ENCODE assay signal across 9 mouse cellular contexts in the genomic region with DNA sequence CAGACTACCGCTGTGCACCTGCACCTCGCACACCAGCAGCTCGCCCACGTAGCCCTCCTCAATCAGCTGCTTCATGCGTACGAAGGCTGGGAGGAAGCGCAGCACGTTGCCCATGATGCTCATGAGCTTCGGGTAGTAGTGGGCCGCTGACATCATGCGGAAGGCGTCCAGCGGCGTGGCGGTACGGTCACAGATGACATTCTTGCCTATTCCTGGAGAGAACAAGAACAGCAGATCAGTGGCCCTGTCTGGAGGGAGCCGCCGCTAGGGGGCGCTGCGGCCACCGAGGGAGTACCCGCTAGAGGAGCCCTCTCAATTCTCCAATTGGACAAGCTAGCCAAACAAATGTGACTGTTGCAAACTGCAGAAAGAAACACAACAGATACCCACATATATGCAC. TPM values are rescaled to one million over a fixed set of nuclear protein-coding genes. Genes with fewer than 3 reads are reported as not detected.
DNase-seq lines count a peak whose midpoint lies in the region; ATAC-seq and TF ChIP-seq lines count a peak whose summit lies in the region.
"Had no signal": no experiment of that assay in that cellular context is flagged by ENCODE, and none has a peak within 500 bp of the region (broad histone marks: within the 10 kb centered on the region; RNA-seq: fewer than 3 reads in every experiment).

No protein-coding gene starts in this region.

- H3K9me3 ChIP-seq in ES-Bruce4 (replicated peaks; ENCODE audit: control insufficient read depth, insufficient read depth, low read length, poor library complexity, severe bottlenecking): no peaks in the 10 kb centered on the region
- no peaks in the 10 kb centered on the region for H3K9me3 ChIP-seq in limb, embryonic 12.5 days
- H3K9me3 ChIP-seq: embryonic facial prominence, embryonic 12.5 days had no signal

- 43% methylated on average over 22 of the region's 22 CpGs for WGBS in limb, embryonic 12.5 days

- ATAC-seq in limb, embryonic 12.5 days (ENCODE audit: insufficient number of reproducible peaks, insufficient read depth, low FRiP score, low TSS enrichment, low read depth): 0 out of 2 replicates have a peak, but pooled peaks have one; percentile 15

- peak in 1 of 2 experiments; percentile 69 for DNase-seq in layer of hippocampus, adult 2 months (ENCODE audit: low spot score in 2 of 2)
- no peak for DNase-seq in layer of hippocampus, postnatal 14 days (ENCODE audit: low spot score in 2 of 2)
- DNase-seq in brain, embryonic 14.5 days (ENCODE audit: low read depth): no peak
- peak; percentile 68 for DNase-seq in gastrocnemius, postnatal 10 days
- DNase-seq in retina, embryonic 14.5 days (ENCODE audit: low spot score): peak; percentile 61
- DNase-seq in urinary bladder, adult 2 months (ENCODE audit: low spot score): no peak

- TF ChIP-seq CTCF in layer of hippocampus, adult 2 months (conservative IDR thresholded peaks at IDR 0.05): peak; percentile 87
- TF ChIP-seq CTCF in ES-Bruce4 (IDR thresholded peaks at IDR 0.05; ENCODE audit: low read depth, low read length): peak; percentile 80
- peak; percentile 70 for TF ChIP-seq CTCF in brain, embryonic 14.5 days (IDR thresholded peaks at IDR 0.05; ENCODE audit: borderline replicate concordance, extremely low read depth, insufficient read depth, insufficient read length)

- H3K27ac ChIP-seq in layer of hippocampus, adult 2 months: peak overlapping the region; percentile 73
- no peak overlapping the region for H3K27ac ChIP-seq in ES-Bruce4 (ENCODE audit: insufficient read depth, low read length)
- no peak overlapping the region for H3K27ac ChIP-seq in limb, embryonic 12.5 days
- H3K27ac ChIP-seq: embryonic facial prominence, embryonic 12.5 days had no signal

- no peak overlapping the region for H3K9ac ChIP-seq in ES-Bruce4 (ENCODE audit: low read depth, poor library complexity, severe bottlenecking)
- no peak overlapping the region for H3K9ac ChIP-seq in limb, embryonic 12.5 days (replicated peaks)
- H3K9ac ChIP-seq: embryonic facial prominence, embryonic 12.5 days had no signal

- peaks cover 7% of the 10 kb centered on the region for H3K4me1 ChIP-seq in ES-Bruce4 (ENCODE audit: control insufficient read depth, insufficient read depth, low read length)
- peaks cover 4% of the 10 kb centered on the region; the same call in 1 of the 2 replicates for H3K4me1 ChIP-seq in limb, embryonic 12.5 days (replicated peaks)
- H3K4me1 ChIP-seq: embryonic facial prominence, embryonic 12.5 days had no signal

- TF ChIP-seq EP300 in ES-Bruce4 (IDR thresholded peaks at IDR 0.05; ENCODE audit: insufficient read depth, low read depth, low read length): no peak

- TF ChIP-seq POLR2A in ES-Bruce4 (IDR thresholded peaks at IDR 0.05; ENCODE audit: insufficient read depth, low read length): no peak
- no peak for TF ChIP-seq POLR2A in brain, embryonic 14.5 days (IDR thresholded peaks at IDR 0.05; ENCODE audit: borderline replicate concordance, extremely low read depth, insufficient read depth, insufficient read length, poor library complexity, severe bottlenecking)

- H3K4me3 ChIP-seq in layer of hippocampus, adult 2 months: no peak overlapping the region
- peak overlapping the region; percentile 34 for H3K4me3 ChIP-seq in ES-Bruce4 (ENCODE audit: low read depth, low read length)
- no peak overlapping the region for H3K4me3 ChIP-seq in limb, embryonic 12.5 days (replicated peaks)
- H3K4me3 ChIP-seq: embryonic facial prominence, embryonic 12.5 days had no signal

- no peaks in the 10 kb centered on the region for H3K36me3 ChIP-seq in ES-Bruce4 (ENCODE audit: control insufficient read depth, insufficient read depth, low read length, poor library complexity, severe bottlenecking)
- no peaks in the 10 kb centered on the region for H3K36me3 ChIP-seq in limb, embryonic 12.5 days
- H3K36me3 ChIP-seq: embryonic facial prominence, embryonic 12.5 days had no signal

- H3K27me3 ChIP-seq in ES-Bruce4 (ENCODE audit: control insufficient read depth, insufficient read depth, low read length, poor library complexity, severe bottlenecking): no peaks in the 10 kb centered on the region
- no peaks in the 10 kb centered on the region for H3K27me3 ChIP-seq in limb, embryonic 12.5 days
- H3K27me3 ChIP-seq: embryonic facial prominence, embryonic 12.5 days had no signal

- H3K4me2 ChIP-seq in limb, embryonic 12.5 days: no peak overlapping the region
- H3K4me2 ChIP-seq: embryonic facial prominence, embryonic 12.5 days had no signal

RNA-seq across cellular contexts. Expression of gene Tbc1d7, which starts 29.7 kb away (rescaled TPM):
- total RNA-seq in layer of hippocampus, adult 2 months (2021): 10 to 100 TPM; 26.0 to 27.2 TPM
- 10 to 100 TPM; 33.5 to 40.2 TPM for total RNA-seq in layer of hippocampus, postnatal 14 days (2021)
- polyA plus RNA-seq in ES-Bruce4 (2011; ENCODE audit: insufficient read depth, insufficient read length, low read depth, missing spikeins): 26.4 and 28.1 TPM in 2 replicates
- 43.0 and 46.2 TPM in 2 replicates for polyA plus RNA-seq in brain, embryonic 14.5 days (2012; rRNA removed)
- total RNA-seq in gastrocnemius, postnatal 10 days (2021): 10 to 100 TPM; 26.8 to 28.3 TPM
- 64.1 and 67.1 TPM in 2 replicates for polyA plus RNA-seq in limb, embryonic 12.5 days (2016; fragmentation: Nextera tagmentation; extraction: Ambion mirVana)
- polyA plus RNA-seq in urinary bladder, adult 2 months (2012; rRNA removed): 23.7 and 25.1 TPM in 2 replicates

Comparison
In these comparisons a context has a peak if more than half of its experiments do, and no peak if none do; other contexts are left out.
1. DNase-seq: peak in gastrocnemius, postnatal 10 days (single experiment) and retina, embryonic 14.5 days (single experiment); none in layer of hippocampus, postnatal 14 days (0 of 2), brain, embryonic 14.5 days (single experiment) and urinary bladder, adult 2 months (single experiment).
2. Peak in every context shown above with its lines, with median percentiles within 50 percentile points of each other: CTCF ChIP-seq.